Mouse (Mus musculus) liver, embryonic 14.5 days (tissue): ENCODE measurements at regions not wholly inside any gene's neighbourhood (a gene's known extent, or its start where the extent isn't known, plus 50 kb on each side); places are given as distances from the start of the nearest gene placed in this dataset.

Experiments
- CTCF ChIP-seq: IDR thresholded peaks from 2 replicates; pipeline ENCODE4 v1.5.1; 2016; ENCODE audit warnings: antibody characterized with exemption, low read depth, control low read depth
- EP300 ChIP-seq: IDR thresholded peaks from 2 replicates; pipeline ENCODE4 v1.6.1; 2016; ENCODE audit warnings: antibody characterized with exemption, low read depth

- no peak for TF ChIP-seq CTCF
- no peak for TF ChIP-seq EP300
These were observed 88.4 kb upstream of the Plxnc1 start for GRCm38 (mm10) chr10:95032760-95033716.
